Mouse (Mus musculus) thymus, adult 2 months (tissue): Measurements from ENCODE around the gene Chpf2.

Source experiments
- CTCF ChIP-seq: fragments of 200-500 bp; IDR thresholded peaks from 2 replicates; pipeline ENCODE4 v1.5.1; 2012; ENCODE audit warnings: mild to moderate bottlenecking, control low read depth, low read length, moderate library complexity, borderline replicate concordance; ENCODE audit not compliant: control insufficient read depth, poor library complexity, insufficient read depth; ENCODE audit errors: extremely low read depth
- POLR2A ChIP-seq: fragments of 200-500 bp; IDR thresholded peaks from 2 replicates; pipeline ENCODE4 v1.6.1; 2012; ENCODE audit warnings: mild to moderate bottlenecking, low read length, control low read depth, moderate library complexity; ENCODE audit not compliant: control insufficient read depth, poor library complexity, insufficient read depth; ENCODE audit errors: extremely low read depth

DNA sequence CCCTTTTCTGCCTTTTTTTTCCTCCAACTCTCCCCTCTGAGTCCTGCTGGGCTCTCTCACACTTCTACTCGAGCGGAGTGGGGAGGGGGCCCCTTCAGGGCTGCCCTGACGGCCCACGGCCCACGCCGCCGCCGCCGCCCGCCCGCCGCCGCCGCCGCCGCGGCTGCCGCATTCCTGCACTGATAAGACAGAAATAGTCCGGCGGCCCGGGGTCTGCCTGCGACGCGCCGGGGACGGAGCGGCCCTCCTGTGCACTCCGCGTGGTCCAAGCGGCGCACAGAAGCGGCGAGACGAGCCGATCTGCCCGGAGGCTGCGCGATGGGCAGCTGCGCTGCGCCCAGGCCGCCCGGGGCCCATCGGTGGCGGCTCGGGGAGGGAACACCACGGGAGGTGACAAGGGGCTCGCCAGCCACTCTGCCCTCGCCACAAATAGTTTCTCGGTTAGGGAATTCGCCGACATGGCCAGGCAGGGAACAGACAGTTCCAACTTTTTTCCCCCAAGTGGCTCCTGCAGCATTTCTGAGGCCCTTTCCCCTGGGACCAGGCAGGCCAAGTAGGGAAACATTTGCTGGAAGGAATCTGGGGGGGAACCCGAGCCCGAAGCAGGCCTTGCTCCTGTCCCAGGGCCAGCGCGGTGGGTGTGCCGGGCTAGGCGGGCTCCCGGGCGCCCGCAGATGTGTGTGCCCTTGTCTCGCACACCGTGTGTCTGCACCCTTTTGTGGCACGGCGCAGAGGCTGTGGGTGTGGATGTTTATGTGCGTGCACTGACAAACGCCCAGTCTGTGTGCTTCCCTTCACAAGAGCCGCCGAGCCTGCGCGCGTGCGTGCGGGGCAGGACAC is 15.6 kb downstream of the Chpf2 start:
- TF ChIP-seq CTCF (no peak), POLR2A (no peak)
